Mouse (Mus musculus) kidney, embryonic 16.5 days (tissue): ENCODE data around the gene Hgd. TPM values are rescaled to one million over a fixed set of nuclear protein-coding genes. Genes with fewer than 3 reads are reported as not detected.

ENCODE experiments used
- ATAC-seq: fragments of 200-750 bp; cut with Nextera tagmentation; 2 replicates; pipeline ENCODE4 v1.8.0; 2017; ENCODE audit warnings: moderate TSS enrichment; ENCODE audit not compliant: low FRiP score, low TSS enrichment
- H3K27ac ChIP-seq: fragments of 300-500 bp; sonication (generic); 2 replicates; pipeline ENCODE4 v1.5.1; 2014; ENCODE audit warnings: low read length
- H3K27me3 ChIP-seq: fragments of 300-500 bp; sonication (generic); 2 replicates; pipeline ENCODE4 v1.6.1; 2014; ENCODE audit warnings: low read length, control low read depth, mixed read lengths; ENCODE audit not compliant: insufficient read depth
- H3K36me3 ChIP-seq: fragments of 300-500 bp; sonication (generic); 2 replicates; pipeline ENCODE4 v1.6.1; 2014; ENCODE audit warnings: low read length, control low read depth, mixed read lengths; ENCODE audit not compliant: insufficient read depth
- H3K4me1 ChIP-seq: fragments of 300-500 bp; sonication (generic); 2 replicates; pipeline ENCODE4 v1.6.1; 2014; ENCODE audit warnings: low read length, control low read depth, mixed read lengths; ENCODE audit not compliant: insufficient read depth
- H3K4me2 ChIP-seq: fragments of 300-500 bp; sonication (generic); replicated peaks from 2 replicates; pipeline ENCODE4 v1.6.1; 2014; ENCODE audit warnings: low read depth, low read length
- H3K4me3 ChIP-seq: fragments of 300-500 bp; sonication (generic); 2 replicates; pipeline ENCODE4 v1.5.1; 2014; ENCODE audit warnings: mild to moderate bottlenecking, low read length
- H3K9ac ChIP-seq: fragments of 300-500 bp; sonication (generic); replicated peaks from 2 replicates; pipeline ENCODE4 v1.6.1; 2014; ENCODE audit warnings: low read length
- H3K9me3 ChIP-seq: fragments of 300-500 bp; sonication (generic); 2 replicates; pipeline ENCODE4 v1.6.1; 2016; ENCODE audit warnings: low read length, control low read depth
- WGBS: fragments of 180-500 bp; shearing (Covaris S2); extraction: QIAGEN DNeasy Blood & Tissue Kit; methylation state at CpG from one replicate; pipeline ENCODE4 v1.1.7; 2014; 5-methylcytosine and 5-hydroxymethylcytosine counted together
- polyA plus RNA-seq: library from polyadenylated mRNA; unstranded; fragments of >200 nt; fragmentation: Nextera tagmentation; extraction: Ambion mirVana; gene quantifications from 2 replicates; pipeline ENCODE4 v1.2.1, GENCODE M21; 2015

Hgd gene
- polyA plus RNA-seq, 1 experiment from 2014 or later, result 10.7 TPM

GRCm38 (mm10) chr16:37550981-37551380, 29.0 kb upstream of the Hgd start:
- no peaks in the 10 kb centered on the region for H3K9me3 ChIP-seq
- no peak overlapping the region for H3K9ac ChIP-seq
- WGBS, result 94% methylated on average over 2 of the region's 2 CpGs
- H3K36me3 ChIP-seq, result no peaks in the 10 kb centered on the region
- H3K27ac ChIP-seq, result no peak overlapping the region
- ATAC-seq, result no peak
- no peaks in the 10 kb centered on the region for H3K27me3 ChIP-seq
- no peak overlapping the region for H3K4me2 ChIP-seq
- no peak overlapping the region for H3K4me3 ChIP-seq
- no peaks in the 10 kb centered on the region for H3K4me1 ChIP-seq

DNA sequence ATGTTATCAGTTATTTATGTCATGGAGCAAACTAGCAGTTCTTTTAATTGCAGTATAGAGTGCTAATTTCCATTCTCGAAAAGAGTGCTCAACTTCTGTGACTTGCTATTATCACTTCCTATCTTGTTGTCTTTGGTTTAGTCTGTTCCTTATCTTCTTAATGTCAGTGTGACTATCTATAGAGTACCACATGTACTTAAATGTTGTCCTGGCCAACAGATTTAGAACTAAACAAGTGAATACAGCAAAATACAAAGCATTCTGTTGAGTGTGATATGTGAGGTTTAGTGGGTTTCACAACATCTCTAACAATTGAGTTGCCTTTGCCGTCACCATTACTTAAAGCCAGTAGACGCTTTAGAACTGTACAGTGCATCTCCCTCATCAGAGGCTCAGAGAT, 27.1 kb upstream of the Hgd start:
- 90% methylated on average over 3 of the region's 3 CpGs for WGBS

DNA sequence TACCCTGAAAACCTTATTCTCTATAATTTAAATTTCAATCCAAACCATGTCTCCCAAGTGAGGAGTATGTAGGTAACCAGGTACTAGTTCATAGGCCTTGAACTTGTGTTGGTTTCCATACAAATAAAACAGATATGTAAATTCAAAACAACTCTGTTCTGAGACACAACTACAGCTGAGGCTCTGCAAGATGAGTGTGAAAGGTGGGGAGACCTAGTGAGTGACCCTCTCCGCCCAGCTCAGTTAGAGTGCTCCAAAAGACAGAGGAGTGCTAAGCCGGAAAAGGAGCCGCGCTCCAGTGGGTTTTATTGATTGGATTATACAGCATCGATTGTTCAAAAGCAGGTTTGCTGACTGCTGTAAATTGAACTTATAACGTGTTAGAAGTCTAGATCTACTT, 17.5 kb upstream of the Hgd start:
- ATAC-seq, result no peak
- no peak overlapping the region for H3K27ac ChIP-seq
- peaks cover 17% of the 10 kb centered on the region; the same call in 1 of the 2 replicates for H3K36me3 ChIP-seq

More for the DNA sequence above, 27.1 kb upstream of the Hgd start:
- no peaks in the 10 kb centered on the region for H3K9me3 ChIP-seq
- no peak for ATAC-seq
- no peak overlapping the region for H3K27ac ChIP-seq
- no peak overlapping the region for H3K4me2 ChIP-seq
- no peaks in the 10 kb centered on the region for H3K4me1 ChIP-seq
- peaks cover 6% of the 10 kb centered on the region; the same call in 1 of the 2 replicates for H3K36me3 ChIP-seq
- H3K9ac ChIP-seq, result no peak overlapping the region
- no peaks in the 10 kb centered on the region for H3K27me3 ChIP-seq
- H3K4me3 ChIP-seq, result no peak overlapping the region

GRCm38 (mm10) chr16:37562961-37563360, 17.0 kb upstream of the Hgd start:
- H3K4me3 ChIP-seq, result no peak overlapping the region
- H3K27ac ChIP-seq, result no peak overlapping the region
- no peaks in the 10 kb centered on the region for H3K4me1 ChIP-seq
- no peak for ATAC-seq
- H3K27me3 ChIP-seq, result no peaks in the 10 kb centered on the region
- 83% methylated on average over 5 of the region's 5 CpGs for WGBS
- peaks cover 12% of the 10 kb centered on the region; the same call in 1 of the 2 replicates for H3K36me3 ChIP-seq
- H3K4me2 ChIP-seq, result no peak overlapping the region
- H3K9me3 ChIP-seq, result no peaks in the 10 kb centered on the region
- H3K9ac ChIP-seq, result no peak overlapping the region

More for the DNA sequence above, 17.5 kb upstream of the Hgd start:
- Histone ChIP-seq H3K27me3 (no peaks in the 10 kb centered on the region), H3K9ac (no peak overlapping the region), H3K4me1 (no peaks in the 10 kb centered on the region), H3K9me3 (no peaks in the 10 kb centered on the region), H3K4me3 (no peak overlapping the region), H3K4me2 (no peak overlapping the region)
- WGBS, result 59% methylated on average over 6 of the region's 6 CpGs

DNA sequence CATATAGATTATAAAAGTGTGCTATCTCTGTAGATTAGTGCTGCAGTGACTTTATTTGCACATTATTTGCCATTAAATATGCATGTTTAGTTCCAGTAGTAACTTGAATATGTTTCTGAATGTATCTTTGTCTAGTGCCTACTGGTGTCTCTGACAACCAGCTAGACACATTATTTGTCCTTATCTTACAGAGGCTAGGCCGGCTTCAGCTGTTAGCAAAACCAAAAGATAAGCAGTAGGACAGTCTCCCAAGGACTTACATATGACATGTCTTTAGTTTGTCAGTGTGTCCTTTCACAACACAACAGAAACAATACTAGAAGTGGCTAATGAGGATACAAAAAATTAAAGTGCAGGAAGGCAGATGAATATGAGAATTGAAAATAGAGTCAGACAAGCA, 14.8 kb upstream of the Hgd start:
- 85% methylated on average over 1 of the region's 1 CpGs for WGBS

GRCm38 (mm10) chr16:37566107-37566506, 13.8 kb upstream of the Hgd start:
- Histone ChIP-seq H3K9ac (no peak overlapping the region), H3K36me3 (peaks cover 8% of the 10 kb centered on the region; the same call in 1 of the 2 replicates), H3K9me3 (no peaks in the 10 kb centered on the region), H3K4me3 (no peak overlapping the region), H3K4me2 (no peak overlapping the region), H3K4me1 (no peaks in the 10 kb centered on the region), H3K27me3 (no peaks in the 10 kb centered on the region), H3K27ac (no peak overlapping the region)
- ATAC-seq, result no peak
- 87% methylated on average over 6 of the region's 6 CpGs for WGBS

More for the DNA sequence above, 14.8 kb upstream of the Hgd start:
- Histone ChIP-seq H3K4me1 (no peaks in the 10 kb centered on the region), H3K9me3 (no peaks in the 10 kb centered on the region), H3K9ac (no peak overlapping the region), H3K36me3 (peaks cover 8% of the 10 kb centered on the region; the same call in 1 of the 2 replicates), H3K27ac (no peak overlapping the region), H3K27me3 (no peaks in the 10 kb centered on the region), H3K4me3 (no peak overlapping the region), H3K4me2 (no peak overlapping the region)
- no peak for ATAC-seq

- 92% methylated on average over 12 of the region's 12 CpGs for WGBS
- no peaks in the 10 kb centered on the region for H3K27me3 ChIP-seq
- no peak for ATAC-seq
Measured at GRCm38 (mm10) chr16:37567113-37568050, 12.6 kb upstream of the Hgd start.

GRCm38 (mm10) chr16:37571554-37571953, 8.4 kb upstream of the Hgd start:
- Histone ChIP-seq H3K4me1 (no peaks in the 10 kb centered on the region), H3K27me3 (no peaks in the 10 kb centered on the region), H3K27ac (no peak overlapping the region), H3K36me3 (peaks cover 7% of the 10 kb centered on the region), H3K4me3 (no peak overlapping the region), H3K9me3 (peaks cover 4% of the 10 kb centered on the region), H3K4me2 (no peak overlapping the region), H3K9ac (no peak overlapping the region)
- 64% methylated on average over 3 of the region's 3 CpGs for WGBS
- ATAC-seq, result no peak

More at GRCm38 (mm10) chr16:37567113-37568050, 12.6 kb upstream of the Hgd start:
- Histone ChIP-seq H3K27ac (no peak overlapping the region), H3K4me1 (no peaks in the 10 kb centered on the region), H3K4me2 (no peak overlapping the region), H3K36me3 (peaks cover 8% of the 10 kb centered on the region; the same call in 1 of the 2 replicates), H3K4me3 (no peak overlapping the region), H3K9ac (no peak overlapping the region), H3K9me3 (no peaks in the 10 kb centered on the region)

- H3K36me3 ChIP-seq, result peaks cover 7% of the 10 kb centered on the region
- peaks cover 4% of the 10 kb centered on the region for H3K9me3 ChIP-seq
- ATAC-seq, result no peak
- no peaks in the 10 kb centered on the region for H3K4me1 ChIP-seq
- no peak overlapping the region for H3K4me2 ChIP-seq
- no peak overlapping the region for H3K4me3 ChIP-seq
- no peak overlapping the region for H3K9ac ChIP-seq
- WGBS, result 89% methylated on average over 12 of the region's 12 CpGs
- H3K27ac ChIP-seq, result no peak overlapping the region
- H3K27me3 ChIP-seq, result no peaks in the 10 kb centered on the region
Measured at GRCm38 (mm10) chr16:37572117-37572754, 7.7 kb upstream of the Hgd start.

- Histone ChIP-seq H3K4me2 (no peak overlapping the region), H3K4me1 (no peaks in the 10 kb centered on the region), H3K9ac (no peak overlapping the region), H3K27me3 (no peaks in the 10 kb centered on the region), H3K4me3 (no peak overlapping the region), H3K36me3 (peaks cover 7% of the 10 kb centered on the region), H3K27ac (no peak overlapping the region), H3K9me3 (peaks cover 4% of the 10 kb centered on the region)
- over 99% methylated on average over 5 of the region's 5 CpGs for WGBS
- no peak for ATAC-seq
Measured at GRCm38 (mm10) chr16:37573061-37573460, 6.9 kb upstream of the Hgd start.
